In genomic region chr7:132387507-132387906, GRCm38 (mm10) we compare ENCODE assay signal across 19 mouse cellular contexts.
DNase-seq lines count a peak whose midpoint lies in the region; ATAC-seq and TF ChIP-seq lines count a peak whose summit lies in the region.
"Had no signal": no experiment of that assay in that cellular context is flagged by ENCODE, and none has a peak within 500 bp of the region (broad histone marks: within the 10 kb centered on the region; RNA-seq: fewer than 3 reads in every experiment).

No protein-coding gene starts in this region.

- H3K27me3 ChIP-seq in MEL (ENCODE audit: control insufficient read depth in 1 of 2, insufficient read depth in 2 of 2, low read length in 2 of 2) = no peaks in the 10 kb centered on the region
- no peaks in the 10 kb centered on the region for H3K27me3 ChIP-seq in liver, embryonic 14.5 days (ENCODE audit: control insufficient read depth, insufficient read depth, low read length)
- no peaks in the 10 kb centered on the region for H3K27me3 ChIP-seq in hindbrain, embryonic 14.5 days (ENCODE audit: control insufficient read depth, insufficient read depth, low read length)
- H3K27me3 ChIP-seq: embryonic facial prominence, embryonic 15.5 days; forebrain, embryonic 15.5 days; heart, embryonic 12.5 days had no signal

- peak; percentile 52 for ATAC-seq in common myeloid progenitor, adult 5-6 weeks (replicated peaks; ENCODE audit: low read depth, poor library complexity, severe bottlenecking)
- peak; percentile 62 for ATAC-seq in liver, embryonic 14.5 days (ENCODE audit: insufficient read depth)
- ATAC-seq in megakaryocyte progenitor cell, adult 5-6 weeks (replicated peaks; ENCODE audit: poor library complexity) = peak; percentile 48
- ATAC-seq in hindbrain, embryonic 14.5 days (ENCODE audit: low FRiP score) = no peak
- ATAC-seq: forebrain, embryonic 15.5 days; hindbrain, embryonic 16.5 days; inflammation-experienced regulatory T-cells, adult 6 months had no signal

- peaks cover 21 to 63% of the 10 kb centered on the region in 2 experiments for H3K4me1 ChIP-seq in MEL (ENCODE audit: control insufficient read depth in 1 of 2, insufficient read depth in 2 of 2, low read length in 2 of 2)
- peaks cover 4 to 40% of the 10 kb centered on the region in 2 experiments for H3K4me1 ChIP-seq in liver, embryonic 14.5 days (replicated peaks; ENCODE audit: control insufficient read depth in 2 of 2, insufficient read depth in 2 of 2, low read length in 1 of 2)
- H3K4me1 ChIP-seq in hindbrain, embryonic 14.5 days (replicated peaks; ENCODE audit: control insufficient read depth, insufficient read depth, low read length) = peaks cover 12% of the 10 kb centered on the region

- H3K9ac ChIP-seq in MEL (ENCODE audit: control insufficient read depth, low read depth, low read length, poor library complexity, severe bottlenecking) = peak overlapping the region; percentile 65
- no peak overlapping the region for H3K9ac ChIP-seq in liver, embryonic 14.5 days (replicated peaks)
- no peak overlapping the region for H3K9ac ChIP-seq in hindbrain, embryonic 14.5 days
- H3K9ac ChIP-seq: embryonic facial prominence, embryonic 15.5 days; forebrain, embryonic 15.5 days; heart, embryonic 12.5 days had no signal

- peaks cover 19 to 70% of the 10 kb centered on the region in 2 experiments for H3K36me3 ChIP-seq in MEL (ENCODE audit: control insufficient read depth in 1 of 2, insufficient read depth in 2 of 2, low read length in 2 of 2)
- H3K36me3 ChIP-seq in liver, embryonic 14.5 days (replicated peaks; ENCODE audit: control insufficient read depth, insufficient read depth, low read depth) = no peaks in the 10 kb centered on the region
- no peaks in the 10 kb centered on the region for H3K36me3 ChIP-seq in hindbrain, embryonic 14.5 days (replicated peaks; ENCODE audit: control insufficient read depth, insufficient read depth)
- H3K36me3 ChIP-seq: embryonic facial prominence, embryonic 15.5 days; forebrain, embryonic 15.5 days; heart, embryonic 12.5 days had no signal

- H3K79me2 ChIP-seq in MEL (ENCODE audit: control insufficient read depth, insufficient read depth, low read length, poor library complexity) = peaks cover 50% of the 10 kb centered on the region

- H3K9me3 ChIP-seq in MEL (replicated peaks; ENCODE audit: insufficient read depth, low read length) = no peaks in the 10 kb centered on the region
- no peaks in the 10 kb centered on the region for H3K9me3 ChIP-seq in liver, embryonic 14.5 days (ENCODE audit: control insufficient read depth, low read length)
- no peaks in the 10 kb centered on the region for H3K9me3 ChIP-seq in hindbrain, embryonic 14.5 days (ENCODE audit: control insufficient read depth, low read length)
- H3K9me3 ChIP-seq: embryonic facial prominence, embryonic 15.5 days; forebrain, embryonic 15.5 days; heart, embryonic 12.5 days had no signal

- no peak for TF ChIP-seq CTCF in MEL (IDR thresholded peaks at IDR 0.05 in 2 of 3, conservative IDR thresholded peaks at IDR 0.05 in 1 of 3; ENCODE audit: control insufficient read depth in 1 of 3, insufficient read depth in 1 of 3, low read depth in 2 of 3, low read length in 3 of 3, poor library complexity in 1 of 3, severe bottlenecking in 1 of 3)
- TF ChIP-seq CTCF in liver, embryonic 14.5 days (IDR thresholded peaks at IDR 0.05; ENCODE audit: low read depth) = no peak

- peak in 1 of 2 experiments; percentile 34; a peak in 1 of 4 replicates for TF ChIP-seq POLR2A in MEL (IDR thresholded peaks at IDR 0.05; ENCODE audit: control insufficient read depth in 1 of 2, insufficient read depth in 1 of 2, low read depth in 1 of 2, low read length in 2 of 2, poor library complexity in 1 of 2)

- H3K4me3 ChIP-seq in MEL (ENCODE audit: control insufficient read depth in 1 of 2, insufficient read depth in 1 of 2, low read depth in 2 of 2, low read length in 2 of 2) = no peak overlapping the region
- no peak overlapping the region for H3K4me3 ChIP-seq in liver, embryonic 14.5 days (ENCODE audit: insufficient read depth in 1 of 2, low read depth in 2 of 2, low read length in 2 of 2)
- H3K4me3 ChIP-seq in hindbrain, embryonic 14.5 days (replicated peaks; ENCODE audit: low read length) = no peak overlapping the region
- H3K4me3 ChIP-seq: embryonic facial prominence, embryonic 15.5 days; erythroblast, embryonic 14.5 days; forebrain, embryonic 15.5 days; heart, embryonic 12.5 days had no signal

- peak; percentile 91 for DNase-seq in MEL (ENCODE audit: low read depth, low spot score)
- DNase-seq in liver, embryonic 14.5 days (ENCODE audit: low read depth in 3 of 3, low spot score in 3 of 3) = no peak
- DNase-seq in cerebellum, adult 18-20 months = no peak
- no peak for DNase-seq in right cerebral cortex, postnatal 36 days (ENCODE audit: low spot score in 2 of 2)
- no peak for DNase-seq in hindbrain, embryonic 14.5 days (ENCODE audit: low spot score)
- DNase-seq: adrenal gland, adult 8-10 months; cerebellum, adult 11 months; cerebellum, adult 9-10 months; cerebellum, postnatal 36 days; embryo, embryonic 11 days; gastrocnemius, postnatal 14 days had no signal

- no peak for TF ChIP-seq EP300 in MEL (IDR thresholded peaks at IDR 0.05; ENCODE audit: low read depth in 1 of 2, low read length in 2 of 2)
- TF ChIP-seq EP300 in liver, embryonic 14.5 days (IDR thresholded peaks at IDR 0.05; ENCODE audit: low read depth) = no peak

- H3K27ac ChIP-seq in MEL (ENCODE audit: control insufficient read depth, low read depth, low read length) = peak overlapping the region; percentile 99
- H3K27ac ChIP-seq in liver, embryonic 14.5 days = no peak overlapping the region
- no peak overlapping the region for H3K27ac ChIP-seq in hindbrain, embryonic 14.5 days
- H3K27ac ChIP-seq: embryonic facial prominence, embryonic 15.5 days; forebrain, embryonic 15.5 days had no signal

- 6% methylated on average over 5 of the region's 5 CpGs for WGBS in liver, embryonic 14.5 days (ENCODE audit: insufficient replicate concordance)
- WGBS in hindbrain, embryonic 14.5 days = 84% methylated on average over 5 of the region's 5 CpGs

- H3K4me2 ChIP-seq in liver, embryonic 14.5 days (ENCODE audit: low read depth) = no peak overlapping the region
- H3K4me2 ChIP-seq in hindbrain, embryonic 14.5 days (replicated peaks) = no peak overlapping the region
- H3K4me2 ChIP-seq: embryonic facial prominence, embryonic 15.5 days; forebrain, embryonic 15.5 days; heart, embryonic 12.5 days had no signal

- TF ChIP-seq RAD21 in MEL (IDR thresholded peaks at IDR 0.05; ENCODE audit: low read depth, low read length) = no peak

TF ChIP-seq in MEL, 35 proteins besides CTCF, POLR2A, EP300 and RAD21:
- no peak for TF ChIP-seq MYC (IDR thresholded peaks at IDR 0.05; ENCODE audit: low read depth, low read length)
- peak; percentile 55; the same call in 1 of the 2 replicates for TF ChIP-seq TAL1 (IDR thresholded peaks at IDR 0.05; ENCODE audit: low read length)
- TF ChIP-seq GATA1 (IDR thresholded peaks at IDR 0.05; ENCODE audit: low read depth, low read length) = peak; percentile 96
- no peak for TF ChIP-seq HCFC1 (IDR thresholded peaks at IDR 0.05; ENCODE audit: low read depth, low read length)
- TF ChIP-seq TBP (IDR thresholded peaks at IDR 0.05; ENCODE audit: low read depth, low read length) = peak; percentile 73
- TF ChIP-seq ZMIZ1 (IDR thresholded peaks at IDR 0.05; ENCODE audit: low read depth, low read length) = no peak
- TF ChIP-seq UBTF (IDR thresholded peaks at IDR 0.05; ENCODE audit: borderline replicate concordance, insufficient read depth, low read depth, low read length) = no peak
